Comparison of ENCODE assay signal across 23 mouse cellular contexts in genomic region chr8:83994030-83994429, GRCm38 (mm10). TPM values are rescaled to one million over a fixed set of nuclear protein-coding genes. Genes with fewer than 3 reads are reported as not detected.
A peak's percentile ranks its signal among the peaks of the same experiment; 100 is the strongest.
DNase-seq lines count a peak whose midpoint lies in the region; ATAC-seq and TF ChIP-seq lines count a peak whose summit lies in the region.
"Had no signal": no experiment of that assay in that cellular context is flagged by ENCODE, and none has a peak within 500 bp of the region (broad histone marks: within the 10 kb centered on the region; RNA-seq: fewer than 3 reads in every experiment).

No protein-coding gene starts in this region.

- no peak for TF ChIP-seq CTCF in MEL (IDR thresholded peaks at IDR 0.05 in 2 of 3, conservative IDR thresholded peaks at IDR 0.05 in 1 of 3; ENCODE audit: control insufficient read depth in 1 of 3, insufficient read depth in 1 of 3, low read depth in 2 of 3, low read length in 3 of 3, poor library complexity in 1 of 3, severe bottlenecking in 1 of 3)

- H3K79me2 ChIP-seq in MEL (ENCODE audit: control insufficient read depth, insufficient read depth, low read length, poor library complexity), result peaks cover 14% of the 10 kb centered on the region

- H3K9ac ChIP-seq in liver, embryonic 13.5 days, result no peak overlapping the region
- H3K9ac ChIP-seq in MEL (ENCODE audit: control insufficient read depth, low read depth, low read length, poor library complexity, severe bottlenecking), result no peak overlapping the region
- H3K9ac ChIP-seq in liver, embryonic 16.5 days (ENCODE audit: low read depth, low read length), result no peak overlapping the region
- H3K9ac ChIP-seq: forebrain, embryonic 13.5 days; hindbrain, embryonic 12.5 days; hindbrain, embryonic 15.5 days had no signal

- DNase-seq in liver, embryonic 13.5 days, result no peak
- DNase-seq in liver, result no peak
- no peak for DNase-seq in MEL (ENCODE audit: low read depth, low spot score)
- no peak for DNase-seq in adrenal gland, adult 8-10 months
- DNase-seq: adrenal gland, postnatal 14 days; cerebellum, adult 18-20 months; cerebellum, adult 9-10 months; cerebellum, postnatal 14 days; gastrocnemius, adult 2 months; gastrocnemius, postnatal 14 days had no signal

- TF ChIP-seq EP300 in MEL (IDR thresholded peaks at IDR 0.05; ENCODE audit: low read depth in 1 of 2, low read length in 2 of 2), result no peak

- TF ChIP-seq RAD21 in MEL (IDR thresholded peaks at IDR 0.05; ENCODE audit: low read depth, low read length), result no peak

- H3K4me2 ChIP-seq in liver, embryonic 13.5 days, result no peak overlapping the region
- no peak overlapping the region for H3K4me2 ChIP-seq in liver, embryonic 16.5 days (ENCODE audit: low read depth, low read length)
- H3K4me2 ChIP-seq: forebrain, embryonic 13.5 days; heart, embryonic 11.5 days; hindbrain, embryonic 12.5 days; hindbrain, embryonic 15.5 days had no signal

- peaks cover 62% of the 10 kb centered on the region for H3K4me1 ChIP-seq in liver, embryonic 13.5 days (replicated peaks)
- peaks cover 8 to 13% of the 10 kb centered on the region in 2 experiments for H3K4me1 ChIP-seq in MEL (ENCODE audit: control insufficient read depth in 1 of 2, insufficient read depth in 2 of 2, low read length in 2 of 2)
- peaks cover 42% of the 10 kb centered on the region for H3K4me1 ChIP-seq in liver, embryonic 16.5 days (ENCODE audit: control insufficient read depth, low read depth, low read length)

- no peak for ATAC-seq in liver, embryonic 13.5 days (ENCODE audit: low read depth)
- no peak for ATAC-seq in liver, embryonic 16.5 days (ENCODE audit: low read depth)
- ATAC-seq in cerebellum, adult (ENCODE audit: insufficient number of reproducible peaks, low FRiP score, low TSS enrichment), result no peak
- ATAC-seq: CD4-positive, CD25-positive, alpha-beta regulatory T cell, adult 4 months; forebrain, embryonic 13.5 days; forebrain, embryonic 16.5 days; Patski had no signal

- H3K9me3 ChIP-seq in liver, embryonic 13.5 days (replicated peaks), result no peaks in the 10 kb centered on the region
- no peaks in the 10 kb centered on the region for H3K9me3 ChIP-seq in MEL (replicated peaks; ENCODE audit: insufficient read depth, low read length)
- H3K9me3 ChIP-seq in liver, embryonic 16.5 days (replicated peaks; ENCODE audit: control insufficient read depth, low read length), result no peaks in the 10 kb centered on the region
- H3K9me3 ChIP-seq: forebrain, embryonic 10.5 days; forebrain, embryonic 13.5 days; hindbrain, embryonic 12.5 days; hindbrain, embryonic 15.5 days had no signal

- H3K36me3 ChIP-seq in liver, embryonic 13.5 days, result peaks cover 39% of the 10 kb centered on the region
- peaks cover 0 to 8% of the 10 kb centered on the region in 2 experiments; a peak in 3 of 4 replicates for H3K36me3 ChIP-seq in MEL (ENCODE audit: control insufficient read depth in 1 of 2, insufficient read depth in 2 of 2, low read length in 2 of 2)
- peaks cover 6% of the 10 kb centered on the region; the same call in 1 of the 2 replicates for H3K36me3 ChIP-seq in liver, embryonic 16.5 days (ENCODE audit: control insufficient read depth, insufficient read depth)

- no peak overlapping the region for H3K4me3 ChIP-seq in liver, embryonic 13.5 days (replicated peaks)
- H3K4me3 ChIP-seq in MEL (ENCODE audit: control insufficient read depth in 1 of 2, insufficient read depth in 1 of 2, low read depth in 2 of 2, low read length in 2 of 2), result no peak overlapping the region
- H3K4me3 ChIP-seq in liver, embryonic 16.5 days (ENCODE audit: low read depth, low read length), result no peak overlapping the region
- H3K4me3 ChIP-seq: forebrain, embryonic 10.5 days; forebrain, embryonic 13.5 days; gastrocnemius, adult 2 months; hindbrain, embryonic 12.5 days; hindbrain, embryonic 15.5 days had no signal

- no peak for TF ChIP-seq POLR2A in MEL (IDR thresholded peaks at IDR 0.05; ENCODE audit: control insufficient read depth in 1 of 2, insufficient read depth in 1 of 2, low read depth in 1 of 2, low read length in 2 of 2, poor library complexity in 1 of 2)

- 32% methylated on average over 3 of the region's 3 CpGs for WGBS in liver, embryonic 13.5 days (ENCODE audit: insufficient replicate concordance)
- 31% methylated on average over 3 of the region's 3 CpGs for WGBS in liver, embryonic 16.5 days (ENCODE audit: insufficient replicate concordance)

- peak overlapping the region; percentile 25; the same call in 1 of the 2 replicates for H3K27ac ChIP-seq in liver, embryonic 13.5 days
- no peak overlapping the region for H3K27ac ChIP-seq in MEL (ENCODE audit: control insufficient read depth, low read depth, low read length)
- peak overlapping the region; percentile 1 for H3K27ac ChIP-seq in liver, embryonic 16.5 days (ENCODE audit: low read length)
- H3K27ac ChIP-seq: forebrain, embryonic 10.5 days; forebrain, embryonic 13.5 days; gastrocnemius, adult 2 months; hindbrain, embryonic 12.5 days; hindbrain, embryonic 15.5 days had no signal

- H3K27me3 ChIP-seq in liver, embryonic 13.5 days, result no peaks in the 10 kb centered on the region
- no peaks in the 10 kb centered on the region for H3K27me3 ChIP-seq in MEL (ENCODE audit: control insufficient read depth in 1 of 2, insufficient read depth in 2 of 2, low read length in 2 of 2)
- H3K27me3 ChIP-seq in liver, embryonic 16.5 days (ENCODE audit: control insufficient read depth, insufficient read depth, low read depth, low read length), result no peaks in the 10 kb centered on the region
- H3K27me3 ChIP-seq: forebrain, embryonic 13.5 days; hindbrain, embryonic 12.5 days; hindbrain, embryonic 15.5 days; Patski had no signal

TF ChIP-seq in MEL, 35 proteins besides CTCF, POLR2A, EP300 and RAD21:
- no peak for TF ChIP-seq ZC3H11A (IDR thresholded peaks at IDR 0.05; ENCODE audit: low read depth, low read length)
- no peak for TF ChIP-seq GATA1 (IDR thresholded peaks at IDR 0.05; ENCODE audit: low read depth, low read length)
- TF ChIP-seq CHD1 (IDR thresholded peaks at IDR 0.05; ENCODE audit: low read depth, low read length), result no peak
- TF ChIP-seq POLR2AphosphoS2 (IDR thresholded peaks at IDR 0.05; ENCODE audit: low read length), result no peak
- TF ChIP-seq SIN3A (IDR thresholded peaks at IDR 0.05; ENCODE audit: low read length), result no peak
- no peak for TF ChIP-seq NELFE (IDR thresholded peaks at IDR 0.05; ENCODE audit: low read depth, low read length)
- TF ChIP-seq ZNF384 (IDR thresholded peaks at IDR 0.05; ENCODE audit: low read depth, low read length), result peak; percentile 87
- TF ChIP-seq E2F4 (IDR thresholded peaks at IDR 0.05; ENCODE audit: borderline replicate concordance, low read depth, low read length), result no peak

RNA-seq across cellular contexts. Expression of gene Samd1, which starts 3.4 kb away (rescaled TPM):
- polyA plus RNA-seq in liver, embryonic 13.5 days (2015; fragmentation: Nextera tagmentation; extraction: Ambion mirVana), result 5.8 and 6.9 TPM in 2 replicates
- 96.7 and 111 TPM in 2 replicates for total RNA-seq in MEL (2012; rRNA removed)
- polyA plus RNA-seq in MEL (2012; ENCODE audit: insufficient read depth in 1 of 2, insufficient read length in 2 of 2, low read depth in 1 of 2, low replicate concordance in 2 of 2, missing spikeins in 1 of 2), result 100 to 1,000 TPM in 1 of 2 experiments, not detected in 1; 121 TPM
- polyA plus RNA-seq in liver, embryonic 16.5 days (2015; fragmentation: Nextera tagmentation; extraction: Ambion mirVana), result 3.6 and 3.9 TPM in 2 replicates
- total RNA-seq in adrenal gland, adult 8-10 months (2022), result 10 to 100 TPM; 27.4 to 44.2 (median 34.9) TPM

RNA-seq across cellular contexts. Expression of gene 1700067K01Rik, which starts 7.3 kb away (rescaled TPM):
- 0.38 and 0.57 TPM in 2 replicates for polyA plus RNA-seq in liver, embryonic 13.5 days (2015; fragmentation: Nextera tagmentation; extraction: Ambion mirVana)
- total RNA-seq in MEL (2012; rRNA removed), result 0.39 and 0.69 TPM in 2 replicates
- under 1 TPM in 1 of 2 experiments, not detected in 1; 0.53 TPM for polyA plus RNA-seq in MEL (2012; ENCODE audit: insufficient read depth in 1 of 2, insufficient read length in 2 of 2, low read depth in 1 of 2, low replicate concordance in 2 of 2, missing spikeins in 1 of 2)
- 0.56 and 0.58 TPM in 2 replicates for polyA plus RNA-seq in liver, embryonic 16.5 days (2015; fragmentation: Nextera tagmentation; extraction: Ambion mirVana)
- under 1 TPM in 2 of 4 experiments, not detected in 2; 0.49 TPM for total RNA-seq in adrenal gland, adult 8-10 months (2022)
- total RNA-seq: gastrocnemius, postnatal 14 days had no signal
- polyA plus RNA-seq: CD4-positive, CD25-positive, alpha-beta regulatory T cell, adult 4 months had no signal

RNA-seq across cellular contexts. Expression of gene 2210011C24Rik, which starts 17.9 kb away (rescaled TPM):
- polyA plus RNA-seq in liver, embryonic 13.5 days (2015; fragmentation: Nextera tagmentation; extraction: Ambion mirVana), result not detected in 2 replicates
- total RNA-seq in MEL (2012; rRNA removed), result not detected in 2 replicates
- polyA plus RNA-seq in MEL (2012; ENCODE audit: insufficient read depth in 1 of 2, insufficient read length in 2 of 2, low read depth in 1 of 2, low replicate concordance in 2 of 2, missing spikeins in 1 of 2), result not detected
- polyA plus RNA-seq in liver, embryonic 16.5 days (2015; fragmentation: Nextera tagmentation; extraction: Ambion mirVana), result 0.13 TPM in 1 of 2 replicates, not detected in the other
- total RNA-seq in adrenal gland, adult 8-10 months (2022), result under 1 TPM in 2 of 4 experiments, not detected in 2; 0.62 to 0.77 TPM
- total RNA-seq: adrenal gland, adult 18-20 months; adrenal gland, postnatal 14 days; hematopoietic stem cell, adult 5-6 weeks had no signal
- polyA plus RNA-seq: CD4-positive, CD25-positive, alpha-beta regulatory T cell, adult 4 months; embryonic facial prominence, embryonic 11.5 days; forebrain, embryonic 13.5 days; forebrain, embryonic 16.5 days; hindbrain, embryonic 12.5 days had no signal

RNA-seq across cellular contexts. Expression of gene Prkaca, which starts 21.2 kb away (rescaled TPM):
- polyA plus RNA-seq in liver, embryonic 13.5 days (2015; fragmentation: Nextera tagmentation; extraction: Ambion mirVana), result 50.5 and 52.3 TPM in 2 replicates
- total RNA-seq in MEL (2012; rRNA removed), result 23.8 and 24.7 TPM in 2 replicates
- 10 to 100 TPM in 1 of 2 experiments, not detected in 1; 74.9 TPM for polyA plus RNA-seq in MEL (2012; ENCODE audit: insufficient read depth in 1 of 2, insufficient read length in 2 of 2, low read depth in 1 of 2, low replicate concordance in 2 of 2, missing spikeins in 1 of 2)
- 29.8 and 39.9 TPM in 2 replicates for polyA plus RNA-seq in liver, embryonic 16.5 days (2015; fragmentation: Nextera tagmentation; extraction: Ambion mirVana)
- total RNA-seq in adrenal gland, adult 8-10 months (2022), result 100 to 1,000 TPM; 240 to 263 (median 253) TPM

RNA-seq across cellular contexts. Expression of gene Palm3, which starts 27.2 kb away (rescaled TPM):
- polyA plus RNA-seq in liver, embryonic 13.5 days (2015; fragmentation: Nextera tagmentation; extraction: Ambion mirVana), result 0.06 and 0.27 TPM in 2 replicates
- 0.65 and 0.92 TPM in 2 replicates for total RNA-seq in MEL (2012; rRNA removed)
- polyA plus RNA-seq in MEL (2012; ENCODE audit: insufficient read depth in 1 of 2, insufficient read length in 2 of 2, low read depth in 1 of 2, low replicate concordance in 2 of 2, missing spikeins in 1 of 2), result 1 to 10 TPM in 1 of 2 experiments, not detected in 1; 3.6 TPM
- polyA plus RNA-seq in liver, embryonic 16.5 days (2015; fragmentation: Nextera tagmentation; extraction: Ambion mirVana), result 0.15 TPM in 1 of 2 replicates, not detected in the other
- 1 to 10 TPM in 3 of 4 experiments, under 1 TPM in 1; 0.70 to 3.9 (median 2.3) TPM for total RNA-seq in adrenal gland, adult 8-10 months (2022)
- total RNA-seq: hematopoietic stem cell, adult 5-6 weeks had no signal
